Mouse (Mus musculus) urinary bladder, postnatal 10 days (tissue): ENCODE data around the gene Qpctl.
A peak's percentile ranks its signal among the peaks of the same experiment; 100 is the strongest.

Source experiments
- DNase-seq: peaks from one replicate; pipeline ENCODE4 v3.0.0; 2022; ENCODE audit warnings: low spot score

Gene Qpctl

DNA sequence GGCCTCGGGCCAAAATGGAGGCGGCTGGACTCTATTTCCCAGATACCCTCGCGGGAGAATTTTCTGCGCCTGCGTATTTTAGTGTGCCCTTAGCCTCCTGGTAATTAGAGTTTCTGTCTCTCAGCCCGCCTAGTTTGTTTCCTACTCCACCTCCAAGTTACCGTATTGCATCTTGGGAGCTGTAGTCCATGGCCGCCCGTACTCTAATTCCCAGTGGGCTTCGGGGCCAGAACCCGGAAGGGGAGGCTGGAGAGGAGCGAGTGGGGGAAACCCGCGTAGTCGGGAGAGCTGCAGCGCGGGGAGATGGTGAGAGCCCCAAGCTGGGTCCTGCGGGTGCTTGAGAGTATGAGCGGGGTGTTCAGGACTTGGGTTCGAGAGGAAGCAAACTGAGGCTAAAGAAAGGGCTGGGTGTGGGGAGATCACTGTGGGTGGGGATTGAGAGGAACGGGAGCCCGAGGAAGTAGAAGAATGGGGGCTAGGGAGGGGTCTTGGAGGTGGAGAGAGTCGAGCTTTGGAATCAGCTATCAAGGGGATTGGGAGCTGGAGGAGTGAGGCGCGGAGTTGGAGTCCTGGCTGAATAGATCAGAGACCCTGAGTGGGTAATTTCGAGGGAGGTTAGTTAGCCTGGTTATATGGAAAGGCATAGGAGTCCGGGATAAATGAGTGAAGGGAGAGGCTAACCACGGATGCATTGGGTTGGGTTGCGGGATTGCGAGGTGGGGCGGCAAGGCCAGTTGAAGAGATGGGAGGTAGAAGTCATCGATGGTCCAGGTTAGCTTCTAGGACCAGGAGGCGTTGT is 29.3 kb downstream of the Qpctl start, which contains the start of gene Fbxo46:
Gene Fbxo46 (plus strand): TSS at position 229 of the 799 bp plus-strand sequence.
- DNase-seq = peak; percentile 71

DNA sequence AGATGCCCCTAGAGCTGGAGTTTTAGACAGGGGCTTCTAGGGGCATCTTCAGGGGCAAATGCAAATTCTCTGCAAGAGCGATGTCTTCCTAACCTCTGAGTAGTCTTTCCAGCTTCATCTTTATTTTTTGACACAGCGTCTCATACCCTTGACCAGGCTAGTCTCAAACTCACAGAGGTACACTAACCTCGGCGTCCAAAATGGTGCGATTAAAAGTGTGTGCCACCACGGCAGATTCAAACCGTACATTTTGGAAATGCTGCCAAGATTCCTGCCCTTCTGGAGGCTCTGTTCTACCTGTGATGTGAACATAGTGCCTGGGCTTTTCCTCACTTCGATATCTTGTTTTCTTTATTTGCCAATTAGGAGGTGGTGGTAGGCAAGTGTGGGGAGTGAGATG is 30.0 kb downstream of the Qpctl start:
- no peak for DNase-seq

DNA sequence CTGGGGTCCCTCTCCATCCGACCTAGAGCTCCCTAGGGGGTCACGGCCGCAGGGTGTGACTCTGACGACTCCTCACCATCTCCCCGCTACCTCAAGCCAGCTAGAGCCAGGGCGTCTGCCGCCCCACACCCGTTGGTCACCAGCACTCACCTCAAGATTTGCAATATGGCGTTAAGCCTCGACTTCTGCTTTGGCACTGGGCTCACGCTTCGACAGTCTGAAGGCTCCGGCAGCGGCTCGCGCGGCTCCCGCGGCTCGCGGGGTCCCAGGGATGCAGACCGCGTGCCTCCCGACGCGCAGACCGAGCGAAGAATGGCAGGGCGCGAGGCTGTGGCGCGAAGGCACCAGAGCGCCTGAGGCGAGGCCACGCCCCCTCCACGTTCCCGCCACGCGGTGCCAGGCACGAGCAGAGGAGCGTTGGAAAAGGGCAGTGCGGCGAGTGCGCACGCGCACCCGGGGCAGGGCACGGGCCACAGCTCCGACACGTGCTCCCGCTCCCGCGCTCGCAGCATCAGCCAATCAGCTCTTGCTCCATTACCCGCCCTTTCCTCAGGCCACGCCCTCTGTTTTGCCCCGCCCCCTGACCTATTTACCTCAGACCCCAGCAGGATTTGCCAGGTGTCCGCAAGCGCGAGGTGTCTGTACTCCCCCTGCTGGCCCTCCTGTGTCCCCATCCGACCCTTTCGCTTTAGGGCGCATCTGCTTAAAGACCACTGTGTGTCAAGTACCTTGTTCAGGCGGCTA is 30.9 kb downstream of the Qpctl start, which contains the start of gene Gm4969:
Gene Gm4969 (minus strand): TSS at position 341 of the 744 bp plus-strand sequence.
- DNase-seq = no peak

DNA sequence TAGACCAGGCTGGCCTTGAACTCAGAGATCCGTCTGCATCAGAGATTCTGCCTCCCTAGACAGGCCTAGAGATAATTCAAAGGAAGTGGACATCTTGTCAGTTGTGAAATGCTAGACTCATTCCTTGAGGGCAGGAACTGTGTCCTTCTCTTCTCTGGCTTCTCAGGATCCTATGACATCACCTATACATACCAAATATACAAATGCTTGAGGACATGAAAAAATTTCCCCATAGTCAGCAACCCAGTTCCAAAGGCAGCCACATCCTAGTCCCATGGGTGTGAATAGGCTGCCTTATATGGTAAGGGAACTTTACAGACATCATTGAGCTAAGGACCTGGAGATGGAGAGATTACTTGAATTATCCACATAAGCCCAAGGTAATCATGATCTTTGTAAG is 39.5 kb downstream of the Qpctl start:
- DNase-seq = no peak

DNA sequence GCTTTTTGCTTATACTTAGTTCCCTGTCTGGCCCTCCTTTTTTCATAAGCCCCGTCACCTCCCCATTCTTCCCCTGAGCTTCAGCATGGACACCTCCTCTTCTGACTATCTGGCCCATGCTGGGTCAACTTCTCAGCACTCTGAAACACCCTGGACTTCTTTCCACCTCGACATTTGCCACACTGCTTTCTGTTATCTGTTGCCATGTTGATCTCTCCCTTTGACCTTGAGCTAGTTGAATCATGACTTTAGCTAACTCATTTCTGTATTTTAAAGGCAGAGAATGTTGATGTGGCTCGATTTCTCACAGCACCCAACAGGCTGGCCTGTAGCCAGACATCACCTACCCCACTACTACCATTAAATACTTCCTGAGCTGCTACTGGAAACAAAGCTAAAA is 41.7 kb downstream of the Qpctl start:
- DNase-seq = no peak

DNA sequence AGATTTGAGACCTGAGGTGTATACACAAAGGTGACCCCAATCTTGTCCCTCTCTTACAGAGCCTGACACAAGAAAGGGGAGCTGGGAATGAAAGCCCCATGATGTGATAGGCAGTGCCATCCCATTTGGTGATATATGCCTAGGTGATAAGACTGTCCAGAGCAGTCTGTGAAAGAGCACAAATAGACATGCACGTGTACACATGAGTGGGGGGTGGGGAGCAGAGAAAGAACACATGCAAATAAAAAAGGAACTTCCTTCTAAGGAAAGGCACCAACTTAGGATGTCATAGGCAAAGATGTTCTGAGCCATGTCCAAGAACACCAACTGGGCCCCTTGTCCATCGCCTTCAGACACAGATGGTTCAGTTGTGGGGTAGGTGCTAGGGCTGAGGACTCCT is 44.6 kb downstream of the Qpctl start:
- DNase-seq = no peak

DNA sequence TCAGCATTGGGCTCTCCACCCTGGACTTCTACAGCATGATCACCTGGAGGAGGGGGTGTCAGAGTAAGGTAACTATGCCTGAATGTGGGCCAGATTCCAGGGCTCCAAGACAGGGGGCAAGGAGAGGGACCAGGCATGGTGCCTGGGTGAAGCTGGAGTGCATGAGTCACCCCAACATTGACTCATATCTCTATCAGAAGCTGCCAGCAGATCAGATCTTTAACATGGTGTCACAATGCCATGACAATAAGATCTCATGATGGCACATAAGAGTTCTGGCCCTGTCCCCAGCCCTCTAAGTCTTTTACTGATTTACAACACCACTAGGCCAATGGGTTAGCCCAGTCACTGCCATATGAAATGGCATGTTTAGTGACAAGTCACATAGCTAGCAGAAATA is 45.4 kb downstream of the Qpctl start:
- DNase-seq = no peak

DNA sequence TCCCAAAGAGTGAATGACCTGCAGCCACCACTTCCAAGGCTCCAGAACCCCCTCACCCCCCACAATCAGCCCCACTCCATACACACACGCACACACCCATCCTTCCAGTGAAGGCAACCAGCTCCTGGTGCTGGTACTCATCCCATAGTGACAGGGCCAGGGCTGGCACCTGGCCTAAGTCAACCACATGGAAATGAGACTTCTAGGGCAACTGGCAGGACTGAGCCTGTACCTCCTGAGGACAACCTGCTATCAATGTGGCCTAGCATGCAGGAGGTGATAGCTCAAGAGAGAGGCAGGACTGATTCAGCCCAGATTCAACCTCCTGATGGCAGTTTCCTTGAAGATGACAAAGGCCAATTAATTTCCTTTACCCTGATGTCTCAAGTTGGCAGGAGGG is 48.8 kb downstream of the Qpctl start:
- DNase-seq = no peak

DNA sequence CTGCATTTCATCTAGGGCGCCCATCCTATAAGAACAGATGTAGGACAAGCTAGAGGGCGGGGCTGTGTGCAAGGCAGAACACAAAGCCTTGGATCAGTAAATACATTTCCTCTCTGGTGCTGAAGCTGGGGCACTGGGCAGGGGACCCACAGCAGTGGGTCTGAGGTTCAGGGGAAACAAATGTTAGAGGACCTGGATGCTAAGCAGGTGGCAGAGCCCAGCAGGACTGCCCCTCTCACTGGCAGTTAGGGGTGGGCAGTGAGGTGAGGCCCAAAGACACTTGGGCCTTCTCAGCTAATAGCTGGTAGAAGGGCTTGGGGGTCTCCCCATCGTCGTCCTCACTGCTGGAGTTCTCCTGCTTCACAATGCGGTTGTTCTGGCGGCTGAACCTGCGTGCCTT is 50.3 kb downstream of the Qpctl start:
- no peak for DNase-seq

DNA sequence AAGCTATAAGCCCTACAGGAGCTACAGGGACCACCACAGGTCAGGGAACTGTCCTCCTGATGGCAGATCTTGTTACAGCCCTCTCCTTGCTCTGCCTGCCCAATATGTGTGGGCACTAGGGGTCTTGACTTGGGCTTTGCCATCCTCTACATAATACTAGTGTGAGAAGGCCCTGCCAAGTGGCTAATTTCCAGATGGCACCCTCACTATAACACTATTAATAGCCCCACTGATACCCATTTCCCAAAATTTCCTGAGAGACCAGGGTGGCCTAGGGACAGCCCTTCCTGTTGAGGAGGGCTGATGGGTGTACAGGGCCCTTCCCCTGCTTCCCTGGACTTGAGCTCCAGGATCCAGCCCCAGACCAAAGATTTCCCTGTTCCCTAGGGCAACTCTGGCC is 51.2 kb downstream of the Qpctl start:
- DNase-seq = no peak

DNA sequence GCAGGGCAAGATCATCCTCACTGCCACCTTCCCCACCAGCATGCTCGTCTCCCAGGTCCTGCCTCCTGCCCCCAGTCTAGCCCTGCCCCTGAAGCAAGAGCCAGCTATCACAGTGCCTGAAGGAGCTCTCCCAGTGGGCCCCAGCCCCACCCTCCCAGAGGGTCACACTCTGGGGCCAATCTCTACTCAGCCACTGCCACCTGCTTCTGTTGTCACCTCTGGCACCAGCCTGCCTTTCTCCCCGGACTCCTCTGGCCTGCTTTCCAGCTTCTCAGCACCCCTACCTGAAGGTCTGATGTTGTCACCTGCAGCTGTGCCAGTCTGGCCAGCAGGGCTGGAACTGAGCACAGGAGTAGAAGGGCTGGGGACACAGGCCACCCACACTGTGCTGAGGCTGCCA is 51.9 kb downstream of the Qpctl start:
- no peak for DNase-seq

DNA sequence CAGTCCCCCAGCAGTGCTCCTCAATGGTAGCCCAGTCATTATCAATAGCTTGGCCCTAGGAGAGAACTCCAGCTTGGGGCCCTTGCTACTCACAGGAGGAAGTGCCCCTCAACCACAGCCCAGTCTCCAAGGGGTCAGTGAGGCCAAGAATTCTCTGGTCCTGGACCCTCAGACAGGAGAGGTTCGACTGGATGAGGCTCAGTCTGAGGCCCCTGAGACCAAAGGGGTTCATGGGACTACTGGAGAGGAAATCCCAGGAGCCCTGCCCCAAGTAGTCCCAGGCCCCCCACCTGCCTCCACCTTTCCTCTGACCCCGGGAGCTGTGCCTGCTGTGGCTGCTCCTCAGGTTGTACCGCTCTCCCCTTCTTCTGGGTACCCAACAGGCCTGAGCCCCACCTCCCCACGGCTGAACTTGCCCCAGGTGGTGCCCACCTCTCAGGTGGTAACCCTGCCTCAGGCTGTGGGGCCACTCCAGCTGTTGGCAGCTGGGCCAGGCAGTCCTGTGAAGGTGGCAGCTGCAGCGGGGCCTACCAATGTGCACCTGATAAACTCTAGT is 52.6 kb downstream of the Qpctl start:
- no peak for DNase-seq

DNA sequence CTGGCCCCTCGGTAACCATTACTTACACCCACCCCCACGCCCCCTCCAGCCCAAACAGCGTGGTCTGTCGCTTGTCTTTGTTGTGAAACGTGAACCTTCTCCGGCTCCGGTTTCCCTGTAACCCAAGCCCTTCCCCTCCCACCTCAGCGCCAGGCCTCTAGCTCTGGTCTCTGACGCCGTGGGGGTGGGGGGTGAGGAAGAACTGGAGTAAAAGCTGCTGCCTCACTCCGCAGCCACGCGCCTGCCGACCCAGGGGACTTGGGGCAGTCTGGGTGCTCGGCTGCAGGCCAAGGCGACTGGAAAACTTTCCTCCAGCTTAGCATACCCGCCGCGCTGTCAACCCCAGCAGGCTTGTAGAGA is 53.4 kb downstream of the Qpctl start:
- no peak for DNase-seq

DNA sequence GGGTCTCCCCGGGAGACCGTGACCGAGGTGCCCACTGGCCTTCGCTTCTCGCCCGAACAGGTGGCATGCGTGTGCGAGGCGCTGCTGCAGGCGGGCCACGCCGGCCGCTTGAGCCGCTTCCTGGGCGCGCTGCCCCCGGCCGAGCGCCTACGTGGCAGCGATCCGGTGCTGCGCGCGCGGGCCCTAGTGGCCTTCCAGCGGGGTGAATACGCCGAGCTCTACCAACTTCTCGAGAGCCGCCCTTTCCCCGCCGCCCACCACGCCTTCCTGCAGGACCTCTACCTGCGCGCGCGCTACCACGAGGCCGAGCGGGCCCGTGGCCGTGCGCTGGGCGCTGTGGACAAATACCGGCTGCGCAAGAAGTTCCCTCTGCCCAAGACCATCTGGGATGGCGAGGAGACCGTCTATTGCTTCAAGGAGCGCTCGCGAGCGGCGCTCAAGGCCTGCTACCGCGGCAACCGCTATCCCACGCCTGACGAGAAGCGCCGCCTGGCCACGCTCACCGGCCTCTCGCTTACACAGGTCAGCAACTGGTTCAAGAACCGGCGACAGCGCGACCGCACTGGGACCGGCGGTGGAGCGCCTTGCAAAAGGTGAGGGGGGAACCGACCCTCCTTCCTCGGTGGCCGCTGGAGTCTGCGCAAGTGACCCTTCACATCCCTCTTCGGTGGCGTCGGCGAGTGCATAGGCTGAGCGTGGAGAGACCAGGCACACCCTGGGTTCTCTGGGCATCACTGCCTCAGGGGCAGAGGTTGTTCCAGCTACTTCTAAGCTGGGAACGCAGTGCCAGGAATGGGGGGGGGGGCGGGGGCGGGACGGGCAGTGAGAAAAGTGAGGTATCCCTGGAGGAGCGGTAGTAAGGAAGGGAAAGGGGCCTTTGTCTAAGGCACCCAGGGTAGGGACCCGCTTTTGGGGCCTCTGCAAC is 54.0 kb downstream of the Qpctl start:
- DNase-seq = no peak

DNA sequence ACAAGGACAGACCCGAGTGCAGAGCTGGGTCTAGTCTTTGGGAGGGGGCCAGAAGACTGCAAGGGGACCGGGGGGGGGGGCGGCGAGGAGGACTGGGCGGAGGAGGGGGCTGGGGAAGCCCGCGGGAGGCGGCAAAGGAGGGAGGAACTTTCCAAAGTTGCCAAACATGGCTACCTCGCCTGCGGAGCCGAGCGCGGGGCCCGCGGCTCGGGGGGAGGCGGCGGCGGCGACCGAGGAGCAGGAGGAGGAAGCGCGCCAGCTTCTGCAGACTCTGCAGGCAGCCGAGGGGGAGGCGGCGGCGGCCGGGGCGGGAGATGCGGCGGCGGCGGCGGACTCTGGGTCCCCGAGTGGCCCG is 54.6 kb downstream of the Qpctl start, which contains the start of gene Six5:
Gene Six5 (plus strand): TSS at position 124 of the 355 bp plus-strand sequence.
- no peak for DNase-seq

DNA sequence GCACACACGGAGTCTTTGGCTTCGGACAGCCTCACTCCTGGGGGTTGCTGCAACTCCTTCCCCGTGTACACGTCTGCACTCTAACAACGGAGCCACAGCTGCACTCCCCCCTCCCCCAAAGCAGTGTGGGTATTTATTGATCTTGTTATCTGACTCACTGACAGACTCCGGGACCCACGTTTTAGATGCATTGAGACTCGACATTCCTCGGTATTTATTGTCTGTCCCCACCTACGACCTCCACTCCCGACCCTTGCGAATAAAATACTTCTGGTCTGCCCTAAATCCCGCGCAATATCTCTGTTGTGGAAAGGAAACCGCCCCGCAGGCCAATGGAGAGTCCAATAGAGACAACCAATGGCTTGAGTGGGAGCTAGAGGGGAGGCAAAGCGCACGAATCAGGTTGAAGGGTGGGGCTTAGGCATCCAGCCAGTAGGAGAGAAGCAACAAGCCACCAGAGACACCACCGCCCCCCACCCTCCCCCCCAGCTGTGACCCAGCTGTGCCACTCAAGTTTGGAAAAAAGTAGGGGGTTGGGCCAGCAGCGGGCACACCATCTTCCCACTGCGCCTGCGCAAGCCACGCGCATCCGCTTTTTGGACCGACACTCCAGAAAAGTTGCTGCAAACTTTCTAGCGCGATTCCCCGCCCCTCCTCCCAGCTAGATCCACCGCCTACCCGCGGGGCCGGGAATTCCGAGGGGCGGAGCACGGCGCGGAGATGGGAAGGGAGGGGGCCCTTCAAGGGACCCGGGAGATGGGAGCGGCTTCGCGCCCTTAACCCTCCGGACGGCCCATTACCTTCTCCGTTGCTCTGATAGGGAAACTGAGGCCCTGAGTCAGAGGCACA is 55.3 kb downstream of the Qpctl start:
- DNase-seq = peak; percentile 89

DNA sequence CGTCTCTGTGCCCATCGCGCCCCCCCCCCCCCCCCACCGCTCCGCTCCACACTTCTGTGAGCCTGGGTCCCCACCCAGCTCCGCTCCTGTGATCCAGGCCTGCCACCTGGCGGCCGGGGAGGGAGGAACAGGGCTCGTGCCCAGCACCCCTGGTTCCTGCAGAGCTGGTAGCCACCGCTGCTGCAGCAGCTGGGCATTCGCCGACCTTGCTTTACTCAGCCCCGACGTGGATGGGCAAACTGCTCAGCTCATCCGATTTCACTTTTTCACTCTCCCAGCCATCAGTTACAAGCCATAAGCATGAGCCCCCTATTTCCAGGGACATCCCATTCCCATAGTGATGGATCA is 55.9 kb downstream of the Qpctl start:
- no peak for DNase-seq

DNA sequence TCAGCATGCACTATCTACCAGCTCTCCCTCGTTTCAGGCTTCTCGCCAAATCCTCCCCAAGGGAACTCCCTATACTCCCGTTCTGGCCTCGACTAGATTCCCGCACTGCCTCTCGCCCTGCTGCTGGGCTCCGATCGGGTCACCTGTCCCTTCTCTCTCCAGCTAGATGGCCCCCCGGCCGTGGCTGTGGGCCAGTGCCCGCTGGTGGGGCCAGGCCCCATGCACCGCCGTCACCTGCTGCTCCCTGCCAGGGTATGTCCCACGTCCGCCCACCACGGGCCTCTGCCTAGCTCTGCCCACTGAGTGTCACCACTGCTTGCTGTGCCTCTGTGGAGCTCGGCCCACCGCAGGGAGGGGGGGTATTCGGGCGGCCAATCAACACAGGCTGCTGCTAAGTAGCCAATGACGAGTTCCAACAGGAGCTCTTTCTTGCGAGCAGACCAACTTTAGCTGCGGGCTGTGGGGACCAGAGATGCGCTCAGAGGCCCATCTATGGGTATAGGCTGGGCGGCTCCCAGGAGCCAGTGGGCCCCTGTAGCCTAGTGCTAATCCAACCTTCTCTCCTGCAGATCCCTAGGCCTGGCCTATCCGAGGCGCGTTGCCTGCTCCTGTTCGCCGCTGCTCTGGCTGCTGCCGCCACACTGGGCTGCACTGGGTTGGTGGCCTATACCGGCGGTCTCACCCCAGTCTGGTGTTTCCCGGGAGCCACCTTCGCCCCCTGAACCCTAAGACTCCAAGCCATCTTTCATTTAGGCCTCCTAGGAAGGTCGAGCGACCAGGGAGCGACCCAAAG is 56.5 kb downstream of the Qpctl start:
- DNase-seq = no peak

DNA sequence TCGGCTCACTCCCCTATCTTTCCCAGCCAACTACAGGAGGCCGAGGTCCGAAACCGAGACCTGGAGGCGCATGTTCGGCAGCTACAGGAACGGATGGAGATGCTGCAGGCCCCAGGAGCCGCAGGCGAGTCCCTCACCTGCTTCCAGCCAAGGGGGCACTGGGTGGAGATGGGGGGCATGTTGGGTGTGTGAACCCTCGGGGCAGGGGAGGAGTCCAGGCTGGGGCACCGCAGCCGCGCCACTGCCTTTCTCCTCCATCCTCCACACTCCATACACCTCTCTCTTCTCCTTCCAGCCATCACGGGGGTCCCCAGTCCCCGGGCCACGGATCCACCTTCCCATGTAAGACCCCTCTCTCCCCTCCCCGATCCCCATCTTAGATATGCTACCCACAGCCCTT is 57.2 kb downstream of the Qpctl start:
- DNase-seq = no peak
